Mouse (Mus musculus) retina, adult 2 months (tissue): Measurements from ENCODE around the gene Rab6b.

Source experiments
- DNase-seq: peaks from one replicate; pipeline ENCODE4 v3.0.0-alpha.2; 2012; ENCODE audit warnings: low read depth, low spot score

The Rab6b gene

DNA sequence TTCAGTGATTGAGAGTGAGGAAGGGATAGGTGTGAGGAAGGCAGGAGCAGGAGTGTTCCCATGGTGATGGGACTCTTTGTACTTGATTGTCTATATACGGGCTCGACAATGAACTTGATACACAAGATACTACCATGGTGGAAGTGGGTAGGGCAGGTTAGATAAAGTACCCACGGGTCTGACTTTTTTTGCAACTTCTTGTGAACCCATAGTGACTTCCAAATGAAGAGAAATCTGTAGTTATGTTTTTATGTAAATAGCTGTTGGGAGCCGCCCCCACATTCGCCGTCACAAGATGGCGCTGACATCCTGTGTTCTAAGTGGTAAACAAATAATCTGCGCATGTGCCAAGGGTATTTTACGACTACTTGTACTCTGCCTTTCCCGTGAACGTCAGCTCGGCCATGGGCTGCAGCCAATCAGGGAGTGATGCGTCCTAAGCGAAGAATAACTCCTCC, 3.2 kb upstream of the Rab6b start:
- peak; percentile 55 for DNase-seq

GRCm38 (mm10) chr9:103108943-103109670, 2.5 kb upstream of the Rab6b start:
- no peak for DNase-seq

- DNase-seq: no peak
These were observed 1.7 kb upstream of the Rab6b start for GRCm38 (mm10) chr9:103109911-103110310.

DNA sequence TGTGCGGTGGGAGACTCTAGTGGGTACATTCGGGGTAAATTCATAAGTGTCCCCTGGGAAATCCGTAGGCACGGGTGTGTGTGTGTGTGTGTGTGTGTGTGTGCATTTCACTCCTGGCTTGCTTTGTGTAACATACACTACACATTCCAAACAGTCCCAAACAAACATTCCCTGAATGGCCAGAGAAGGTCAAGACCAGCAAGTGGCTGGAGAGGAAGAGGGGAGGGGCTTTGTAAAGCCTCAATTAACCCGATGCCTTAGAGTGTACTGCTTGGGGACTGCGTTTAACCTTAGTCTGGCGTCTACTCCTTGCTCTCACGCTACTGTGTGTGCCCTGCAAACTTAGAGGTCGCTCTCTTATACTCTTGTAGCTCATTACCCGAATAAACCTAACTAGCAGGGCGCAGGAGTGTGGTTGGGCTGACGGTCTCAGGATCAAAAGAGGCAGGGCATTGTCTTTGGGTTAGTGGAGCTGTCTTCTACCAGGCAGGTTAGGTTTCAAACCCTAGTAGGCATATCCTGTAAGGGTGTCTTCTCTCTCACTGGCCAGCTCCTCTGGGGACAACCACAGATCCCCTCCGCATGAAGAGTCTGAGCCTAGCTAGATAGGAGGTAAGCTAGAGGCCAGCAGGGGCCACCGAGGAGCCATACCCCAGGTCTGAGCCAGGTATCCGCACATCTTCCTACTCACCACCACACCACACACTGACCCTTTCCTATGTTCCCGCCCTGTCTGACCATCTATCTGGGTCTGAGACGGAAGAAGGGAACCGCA, 673 bp upstream of the Rab6b start:
- DNase-seq: no peak

GRCm38 (mm10) chr9:103112471-103113271, 1.1 kb downstream of the Rab6b start:
- peak; percentile 23 for DNase-seq

DNA sequence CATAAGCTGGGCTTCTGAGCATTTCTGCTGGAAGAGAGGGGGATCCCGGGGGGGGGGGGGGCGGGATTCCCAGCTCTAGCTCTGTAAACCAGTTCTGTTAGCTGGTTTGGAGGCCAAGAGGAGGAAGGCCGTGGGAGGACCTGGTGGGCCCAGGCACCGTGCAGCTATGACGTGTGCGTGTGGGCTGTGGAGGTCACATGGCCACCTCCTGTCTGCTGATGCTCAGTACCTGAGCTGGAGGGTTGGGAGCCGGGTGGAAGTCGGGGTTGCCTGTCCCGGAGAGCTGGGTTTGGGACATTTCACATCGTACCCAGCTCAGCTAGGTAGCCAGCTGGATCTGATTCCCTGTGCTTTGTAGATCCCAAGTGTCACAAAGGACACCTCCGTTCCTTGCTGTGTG, 1.8 kb downstream of the Rab6b start:
- DNase-seq: no peak

DNA sequence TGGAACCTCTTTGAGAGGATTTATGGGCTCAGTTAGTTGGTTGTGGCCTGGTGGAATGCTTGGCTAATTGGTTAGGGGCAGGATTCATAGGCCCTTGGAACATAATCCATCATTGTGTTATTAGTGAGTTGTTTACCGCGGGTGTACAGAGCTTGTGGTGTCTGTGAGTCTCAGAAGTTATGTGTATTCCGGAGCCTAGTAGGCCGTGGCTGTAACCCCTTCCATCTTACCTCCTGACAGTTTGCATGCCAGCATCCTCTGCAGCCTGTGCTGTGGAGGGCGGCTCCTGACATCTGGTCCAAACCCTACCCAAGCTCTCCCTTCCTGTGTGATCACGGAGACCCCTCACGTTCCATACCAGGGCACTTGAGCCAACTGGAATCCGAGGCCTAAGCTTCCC, 2.7 kb downstream of the Rab6b start:
- no peak for DNase-seq

- DNase-seq: no peak
These were observed 3.3 kb downstream of the Rab6b start for GRCm38 (mm10) chr9:103114901-103115300.

DNA sequence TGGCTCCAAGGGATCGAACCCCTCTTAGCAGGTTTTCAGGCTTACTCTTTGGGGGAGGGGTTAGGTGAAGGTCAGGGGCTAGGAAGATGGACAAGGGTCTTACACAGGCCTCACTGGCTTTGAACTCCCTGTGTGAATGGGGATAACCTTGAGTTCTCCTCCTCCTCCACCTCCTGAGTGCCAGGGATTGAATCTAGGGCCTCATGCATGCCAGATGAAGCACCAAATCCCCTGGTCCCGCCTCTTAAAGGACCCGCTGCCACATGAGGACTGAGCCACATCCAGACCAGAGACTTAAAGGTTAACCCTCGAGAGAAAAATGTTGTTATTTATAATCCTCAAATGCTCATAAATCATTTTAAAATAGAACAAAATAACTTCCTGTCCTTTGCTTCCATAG, 5.4 kb downstream of the Rab6b start:
- DNase-seq: no peak

GRCm38 (mm10) chr9:103117495-103117894, 5.9 kb downstream of the Rab6b start:
- no peak for DNase-seq

GRCm38 (mm10) chr9:103117951-103118350, 6.4 kb downstream of the Rab6b start:
- no peak for DNase-seq

GRCm38 (mm10) chr9:103118651-103119275, 7.2 kb downstream of the Rab6b start:
- no peak for DNase-seq

DNA sequence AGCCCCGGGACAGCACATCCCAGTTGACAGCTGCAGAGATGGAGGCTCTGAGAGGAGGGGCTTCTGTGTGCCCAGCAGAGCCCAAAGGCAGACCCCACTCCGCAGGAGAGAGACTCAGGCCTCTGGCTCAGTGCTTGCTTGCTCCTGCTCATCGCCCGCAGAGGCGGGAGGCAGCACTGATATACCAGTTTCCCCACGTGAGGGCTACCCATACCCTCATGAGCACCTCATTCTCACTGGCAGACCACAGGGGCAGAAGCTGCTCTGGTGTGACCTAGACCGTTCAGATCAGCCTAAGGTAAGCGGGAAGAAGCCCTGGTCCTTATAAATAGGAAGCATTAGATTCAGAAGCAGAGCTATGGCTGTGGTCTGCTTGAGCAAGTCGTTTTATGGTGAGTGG, 8.2 kb downstream of the Rab6b start:
- DNase-seq: no peak

DNA sequence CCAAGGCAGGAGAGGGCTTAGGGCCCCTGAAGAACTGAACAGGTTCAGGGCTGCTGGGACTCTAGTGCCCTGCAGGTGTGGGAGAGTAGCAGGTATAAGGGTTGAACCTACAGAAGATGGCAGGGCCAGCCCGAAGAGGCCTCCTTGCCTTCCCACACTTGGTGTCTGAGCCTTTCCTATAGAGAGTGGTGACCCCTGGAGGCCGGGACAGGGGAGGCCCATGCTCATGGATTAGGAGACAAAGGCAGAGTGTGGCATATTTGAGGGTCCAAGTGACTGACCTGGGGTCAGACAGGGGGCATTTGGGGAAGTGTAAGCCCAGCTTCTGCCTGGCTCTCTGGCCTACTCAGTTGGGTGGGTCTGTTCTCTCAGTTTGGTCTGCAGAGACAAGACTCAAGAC, 8.6 kb downstream of the Rab6b start:
- DNase-seq: no peak

DNA sequence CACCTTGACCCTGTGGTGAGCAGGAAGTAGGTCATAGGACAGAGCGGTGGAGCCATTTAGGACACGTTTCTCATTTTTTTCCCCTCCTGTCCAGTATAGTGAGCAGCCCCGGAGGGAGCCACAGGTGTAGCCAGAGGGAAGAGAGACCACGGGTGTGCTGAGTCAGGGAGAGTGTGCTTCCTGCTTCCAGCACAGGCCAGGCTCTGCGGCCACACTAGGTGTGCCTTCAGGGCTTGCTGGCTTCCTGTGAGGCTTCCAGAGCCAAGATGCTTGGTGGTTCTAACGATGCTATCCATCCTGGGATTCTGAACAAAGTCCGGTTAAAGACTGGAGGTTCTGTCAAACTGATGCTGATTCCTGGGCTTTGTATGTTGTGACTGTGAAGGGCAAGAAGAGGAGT, 10.0 kb downstream of the Rab6b start:
- DNase-seq: no peak

DNA sequence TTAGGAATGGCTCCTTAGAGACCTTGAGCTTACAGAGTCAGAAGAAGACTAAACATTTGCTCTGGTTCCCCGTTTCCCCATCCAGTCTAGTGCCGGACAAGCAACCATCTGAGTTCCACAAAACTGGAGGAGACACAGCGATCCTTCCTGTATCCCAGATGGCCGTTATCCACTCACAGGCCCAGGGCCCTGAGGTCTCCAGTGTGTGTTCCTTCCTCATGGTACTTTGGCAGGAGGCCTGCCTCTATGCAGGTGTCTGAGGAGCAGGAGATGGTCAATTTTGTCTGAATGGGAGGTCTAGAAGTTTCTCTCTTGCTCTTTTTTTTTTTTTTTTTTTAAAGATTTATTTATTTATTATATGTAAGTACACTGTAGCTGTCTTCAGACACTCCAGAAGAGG, 13.2 kb downstream of the Rab6b start:
- no peak for DNase-seq

DNA sequence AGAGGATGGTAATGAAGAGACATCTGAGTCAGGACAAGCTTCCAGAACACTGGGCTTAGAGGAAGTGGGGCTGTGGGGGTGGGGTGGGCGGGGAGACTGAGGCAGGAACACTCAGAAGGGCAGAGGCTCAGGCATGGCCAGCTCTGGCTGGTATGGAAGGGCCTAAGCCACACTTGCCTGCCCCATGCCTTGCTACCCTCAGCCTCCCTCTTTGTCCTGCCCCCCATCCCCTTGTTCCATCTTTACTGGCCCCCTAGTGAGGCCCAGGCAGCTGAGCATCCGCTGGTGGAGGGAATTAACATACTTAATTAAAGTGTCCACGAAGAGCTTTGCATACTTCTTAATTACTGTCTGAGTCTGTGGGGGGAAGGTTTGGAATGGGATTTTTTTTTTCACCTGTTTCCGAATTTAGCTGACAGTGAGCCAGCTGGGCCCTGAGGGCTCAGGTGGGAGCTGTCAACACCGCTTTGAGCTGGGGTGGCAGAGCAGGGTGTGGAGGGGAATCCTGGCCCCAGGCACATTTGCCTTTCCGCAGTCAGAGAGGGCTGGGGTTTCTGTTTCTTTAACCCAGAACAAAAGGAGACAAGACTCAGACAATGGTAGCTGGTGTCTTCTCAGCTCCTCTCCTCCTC, 22.0 kb downstream of the Rab6b start:
- DNase-seq: no peak

GRCm38 (mm10) chr9:103134450-103135030, 23.0 kb downstream of the Rab6b start:
- no peak for DNase-seq

GRCm38 (mm10) chr9:103139481-103139880, 27.9 kb downstream of the Rab6b start:
- DNase-seq: no peak

DNA sequence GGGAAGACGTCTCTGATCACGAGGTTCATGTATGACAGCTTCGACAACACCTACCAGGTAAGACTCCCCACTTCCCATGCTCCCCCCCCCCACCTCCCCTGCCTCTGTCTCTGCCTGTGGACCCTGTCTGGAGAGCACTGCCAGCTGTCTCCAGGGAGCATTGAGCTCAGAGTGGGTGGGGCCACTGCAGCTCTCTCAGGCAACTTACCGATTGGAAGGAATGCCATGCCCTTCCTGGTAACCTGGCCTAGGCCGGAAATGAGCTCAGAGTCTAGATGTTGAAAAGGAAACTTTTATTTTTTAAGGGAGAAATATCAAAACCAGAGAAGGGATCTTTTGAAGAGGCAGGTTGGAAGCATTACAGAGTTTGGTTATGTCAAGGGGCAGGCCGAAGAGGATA, 28.8 kb downstream of the Rab6b start:
- DNase-seq: no peak

DNA sequence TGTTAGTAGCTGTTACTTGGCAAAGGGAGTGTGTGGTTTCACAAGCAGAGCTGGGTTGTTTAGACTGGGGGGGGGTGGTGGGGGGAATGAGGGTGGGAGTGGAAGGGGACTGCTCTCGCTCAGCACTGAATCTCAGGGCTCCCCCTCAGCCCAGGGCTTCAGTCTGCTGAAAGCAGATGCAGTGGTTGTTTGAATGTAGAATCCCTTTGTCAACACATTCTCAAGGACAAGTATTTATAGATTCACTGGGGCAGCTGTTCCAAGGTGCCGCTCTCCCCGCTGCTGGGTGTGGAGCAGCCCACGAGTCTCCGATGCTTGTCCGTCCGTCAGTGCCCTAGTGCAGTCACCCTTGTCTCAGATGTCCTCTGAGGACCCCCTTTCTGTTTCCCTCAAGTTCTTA, 29.7 kb downstream of the Rab6b start:
- DNase-seq: no peak
